Comparison of ENCODE assay signal across 8 mouse cellular contexts in genomic region chr13:34222985-34223384, GRCm38 (mm10).
DNase-seq lines count a peak whose midpoint lies in the region; ATAC-seq lines count a peak whose summit lies in the region.

No protein-coding gene starts in this region.

- H3K9me3 ChIP-seq in forebrain, embryonic 12.5 days = no peaks in the 10 kb centered on the region
- H3K9me3 ChIP-seq in forebrain, embryonic 11.5 days (ENCODE audit: control insufficient read depth, low read length) = no peaks in the 10 kb centered on the region
- H3K9me3 ChIP-seq in neural tube, embryonic 15.5 days (replicated peaks) = no peaks in the 10 kb centered on the region

- H3K27ac ChIP-seq in forebrain, embryonic 12.5 days = peak overlapping the region; percentile 53; the same call in 1 of the 2 replicates
- no peak overlapping the region for H3K27ac ChIP-seq in forebrain, embryonic 11.5 days (ENCODE audit: low read depth, low read length)
- H3K27ac ChIP-seq in neural tube, embryonic 15.5 days (replicated peaks) = peak overlapping the region; percentile 58; the same call in 1 of the 2 replicates

- WGBS in forebrain, embryonic 12.5 days = 55% methylated on average over 7 of the region's 7 CpGs
- 72% methylated on average over 7 of the region's 7 CpGs for WGBS in forebrain, embryonic 11.5 days
- 14% methylated on average over 7 of the region's 7 CpGs for WGBS in neural tube, embryonic 15.5 days

- H3K9ac ChIP-seq in forebrain, embryonic 12.5 days = no peak overlapping the region
- no peak overlapping the region for H3K9ac ChIP-seq in forebrain, embryonic 11.5 days (ENCODE audit: low read length)
- H3K9ac ChIP-seq in neural tube, embryonic 15.5 days (replicated peaks) = no peak overlapping the region

- H3K36me3 ChIP-seq in forebrain, embryonic 12.5 days (replicated peaks) = peaks cover 17% of the 10 kb centered on the region
- H3K36me3 ChIP-seq in forebrain, embryonic 11.5 days (ENCODE audit: control insufficient read depth, insufficient read depth, low read length) = no peaks in the 10 kb centered on the region; the same call in 1 of the 2 replicates
- peaks cover 9% of the 10 kb centered on the region for H3K36me3 ChIP-seq in neural tube, embryonic 15.5 days

- ATAC-seq in forebrain, embryonic 12.5 days (ENCODE audit: low FRiP score) = no peak
- no peak for ATAC-seq in forebrain, embryonic 11.5 days (replicated peaks; ENCODE audit: low FRiP score)
- ATAC-seq in neural tube, embryonic 15.5 days (ENCODE audit: low FRiP score) = peak; percentile 10; the same call in 1 of the 2 replicates

- H3K4me2 ChIP-seq in forebrain, embryonic 12.5 days = no peak overlapping the region
- H3K4me2 ChIP-seq in forebrain, embryonic 11.5 days (ENCODE audit: low read depth, low read length, severe bottlenecking) = no peak overlapping the region
- H3K4me2 ChIP-seq in neural tube, embryonic 15.5 days = no peak overlapping the region; the same call in 1 of the 2 replicates

- H3K4me3 ChIP-seq in forebrain, embryonic 12.5 days (replicated peaks) = no peak overlapping the region
- no peak overlapping the region for H3K4me3 ChIP-seq in forebrain, embryonic 11.5 days (ENCODE audit: low read depth, low read length)
- no peak overlapping the region for H3K4me3 ChIP-seq in neural tube, embryonic 15.5 days (replicated peaks)

- no peaks in the 10 kb centered on the region for H3K27me3 ChIP-seq in forebrain, embryonic 12.5 days
- H3K27me3 ChIP-seq in forebrain, embryonic 11.5 days (ENCODE audit: control insufficient read depth, insufficient read depth, low read length) = no peaks in the 10 kb centered on the region
- H3K27me3 ChIP-seq in neural tube, embryonic 15.5 days (replicated peaks) = no peaks in the 10 kb centered on the region

- H3K4me1 ChIP-seq in forebrain, embryonic 12.5 days = peaks cover 45% of the 10 kb centered on the region
- peaks cover 10% of the 10 kb centered on the region; the same call in 1 of the 2 replicates for H3K4me1 ChIP-seq in forebrain, embryonic 11.5 days (replicated peaks; ENCODE audit: control insufficient read depth, insufficient read depth, low read length)
- H3K4me1 ChIP-seq in neural tube, embryonic 15.5 days = peaks cover 30% of the 10 kb centered on the region

- no peak for DNase-seq in forebrain, embryonic 11.5 days (ENCODE audit: low spot score)
- DNase-seq in adrenal gland, adult 2 months = peak; percentile 67
- DNase-seq in gastrocnemius, adult 8-10 months (ENCODE audit: low spot score in 2 of 2) = peak; percentile 15 to 27
- DNase-seq in kidney, adult 9 months = peak; percentile 84
- DNase-seq in thymus, postnatal 14 days = no peak
- no peak for DNase-seq in urinary bladder, postnatal 4 days (ENCODE audit: low spot score in 2 of 2)

Comparison
In these comparisons a context has a peak if more than half of its experiments do, and no peak if none do; other contexts are left out.
1. DNase-seq: peak in adrenal gland, adult 2 months (single experiment), gastrocnemius, adult 8-10 months (2 of 2) and kidney, adult 9 months (single experiment); none in forebrain, embryonic 11.5 days (single experiment), thymus, postnatal 14 days (single experiment) and urinary bladder, postnatal 4 days (0 of 2).